Mouse (Mus musculus): ENCODE results near the gene Olfr70. TPM values are rescaled to one million over a fixed set of nuclear protein-coding genes. Genes with fewer than 3 reads are reported as not detected.

The Olfr70 gene
- total and polyA plus RNA-seq, 3 experiments = not detected

GRCm38 (mm10) chr4:43726995-43727394 is 26.4 kb upstream of the Olfr70 start, which contains the start of gene Hrct1:
Hrct1 (plus strand) TSS chr4:43727188.
- Histone ChIP-seq H3K36me3 (replicated peaks in 1 of 2; ENCODE audit: control insufficient read depth in 1 of 2, insufficient read depth in 1 of 2, low read length in 1 of 2) (no peaks in the 10 kb centered on the region), H3K27me3 (replicated peaks) (peaks cover 84% of the 10 kb centered on the region), H3K9ac (ENCODE audit: insufficient read depth, low read depth) (no peak within 1 kb of the TSS), H3K9me3 (replicated peaks; ENCODE audit: low read length) (no peaks in the 10 kb centered on the region), H3K4me3 (replicated peaks in 1 of 3; ENCODE audit: low read depth in 2 of 3, low read length in 2 of 3, poor library complexity in 1 of 3) (no peak within 1 kb of the TSS), H3K27ac (ENCODE audit: insufficient read depth, low read depth) (no peak within 1 kb of the TSS), H3K4me1 (ENCODE audit: control insufficient read depth in 1 of 2, insufficient read depth in 2 of 2) (no peaks in the 10 kb centered on the region), H3K4me2 (ENCODE audit: insufficient read depth, low read depth, poor library complexity, severe bottlenecking) (no peak within 1 kb of the TSS), H3K79me2 (replicated peaks; ENCODE audit: control insufficient read depth, extremely low read depth, insufficient read depth, poor library complexity, severe bottlenecking) (no peaks in the 10 kb centered on the region)
- TF ChIP-seq SMC3 (IDR thresholded peaks at IDR 0.05; ENCODE audit: low read depth, low read length) (no peak), TBP (conservative IDR thresholded peaks at IDR 0.05; ENCODE audit: low read depth, low read length) (no peak), USF2 (conservative IDR thresholded peaks at IDR 0.05; ENCODE audit: low read depth, low read length) (no peak), ELF1 (IDR thresholded peaks at IDR 0.05; ENCODE audit: low read depth, low read length) (no peak), EP300 (IDR thresholded peaks at IDR 0.05; ENCODE audit: low read length) (no peak)
- in situ Hi-C loops (cut with MboI; ENCODE audit: low pct_ligation_motif_present, low pct_unique_long_range_greater_than_20kb, low sequenced_read_pairs) = loop anchor here (25.0 kb wide), 1 partner anchor 260 kb away; the partner anchor contains the start of gene Ccin
- dilution Hi-C loops (cut with MboI; ENCODE audit: extremely low pct_ligation_motif_present, extremely low pct_unique_long_range_greater_than_20kb, low sequenced_read_pairs) = no loop called here
- no peak for DNase-seq (ENCODE audit: extremely low read depth)

GRCm38 (mm10) chr4:43726228-43726993 is 25.8 kb upstream of the Olfr70 start:
- in situ Hi-C loops (cut with MboI; ENCODE audit: low pct_ligation_motif_present, low pct_unique_long_range_greater_than_20kb, low sequenced_read_pairs) (loop anchor here (25.0 kb wide), 1 partner anchor 261 kb away; the partner anchor contains the start of gene Ccin), dilution Hi-C loops (cut with MboI; ENCODE audit: extremely low pct_ligation_motif_present, extremely low pct_unique_long_range_greater_than_20kb, low sequenced_read_pairs) (no loop called here)
- no peak overlapping the region for H3K27ac ChIP-seq (ENCODE audit: insufficient read depth, low read depth)
- TF ChIP-seq USF1 (IDR thresholded peaks at IDR 0.05; ENCODE audit: low read depth, low read length) (no peak), SIN3A (IDR thresholded peaks at IDR 0.05; ENCODE audit: low read length) (no peak), EP300 (IDR thresholded peaks at IDR 0.05; ENCODE audit: low read length) (no peak), MAX (IDR thresholded peaks at IDR 0.05; ENCODE audit: low read length) (no peak), POLR2AphosphoS2 (IDR thresholded peaks at IDR 0.05; ENCODE audit: low read depth, low read length) (no peak), MAFK (IDR thresholded peaks at IDR 0.05; ENCODE audit: insufficient replicate concordance, low read length) (no peak), MYC (IDR thresholded peaks at IDR 0.05; ENCODE audit: low read depth, low read length) (no peak), SMC3 (IDR thresholded peaks at IDR 0.05; ENCODE audit: low read depth, low read length) (no peak), UBTF (IDR thresholded peaks at IDR 0.05; ENCODE audit: low read depth, low read length) (no peak)
- H3K79me2 ChIP-seq (replicated peaks; ENCODE audit: control insufficient read depth, extremely low read depth, insufficient read depth, poor library complexity, severe bottlenecking) = no peaks in the 10 kb centered on the region
- peaks cover 84% of the 10 kb centered on the region for H3K27me3 ChIP-seq (replicated peaks)
- no peak overlapping the region for H3K4me3 ChIP-seq (replicated peaks in 1 of 3; ENCODE audit: low read depth in 2 of 3, low read length in 2 of 3, poor library complexity in 1 of 3)
- DNase-seq (ENCODE audit: extremely low read depth) = no peak
- no peaks in the 10 kb centered on the region for H3K9me3 ChIP-seq (replicated peaks; ENCODE audit: low read length)
- no peak overlapping the region for H3K9ac ChIP-seq (ENCODE audit: insufficient read depth, low read depth)
- H3K4me2 ChIP-seq (ENCODE audit: insufficient read depth, low read depth, poor library complexity, severe bottlenecking) = no peak overlapping the region
- H3K4me1 ChIP-seq (ENCODE audit: control insufficient read depth in 1 of 2, insufficient read depth in 2 of 2) = no peaks in the 10 kb centered on the region
- H3K36me3 ChIP-seq (replicated peaks in 1 of 2; ENCODE audit: control insufficient read depth in 1 of 2, insufficient read depth in 1 of 2, low read length in 1 of 2) = no peaks in the 10 kb centered on the region

- TF ChIP-seq CTCF (conservative IDR thresholded peaks at IDR 0.05 in 1 of 2, IDR thresholded peaks at IDR 0.05 in 1 of 2; ENCODE audit: low read depth in 2 of 2, low read length in 2 of 2) (peak; percentile 52 to 81), SMC3 (IDR thresholded peaks at IDR 0.05; ENCODE audit: low read depth, low read length) (peak; percentile 61), MAX (IDR thresholded peaks at IDR 0.05; ENCODE audit: low read length) (0 out of 2 replicates have a peak, but pooled peaks have one; percentile 16), RAD21 (IDR thresholded peaks at IDR 0.05; ENCODE audit: low read depth, low read length) (peak; percentile 69), GABPA (IDR thresholded peaks at IDR 0.05; ENCODE audit: insufficient replicate concordance, low read depth, low read length) (no peak)
- Histone ChIP-seq H3K79me2 (replicated peaks; ENCODE audit: control insufficient read depth, extremely low read depth, insufficient read depth, poor library complexity, severe bottlenecking) (no peaks in the 10 kb centered on the region), H3K4me2 (ENCODE audit: insufficient read depth, low read depth, poor library complexity, severe bottlenecking) (no peak overlapping the region), H3K36me3 (replicated peaks in 1 of 2; ENCODE audit: control insufficient read depth in 1 of 2, insufficient read depth in 1 of 2, low read length in 1 of 2) (no peaks in the 10 kb centered on the region), H3K4me3 (replicated peaks in 1 of 3; ENCODE audit: low read depth in 2 of 3, low read length in 2 of 3, poor library complexity in 1 of 3) (no peak overlapping the region), H3K9me3 (replicated peaks; ENCODE audit: low read length) (no peaks in the 10 kb centered on the region), H3K27me3 (replicated peaks) (peaks cover 77% of the 10 kb centered on the region), H3K9ac (ENCODE audit: insufficient read depth, low read depth) (no peak overlapping the region), H3K27ac (ENCODE audit: insufficient read depth, low read depth) (no peak overlapping the region), H3K4me1 (ENCODE audit: control insufficient read depth in 1 of 2, insufficient read depth in 2 of 2) (peaks cover 0 to 3% of the 10 kb centered on the region in 2 experiments; a peak in 1 of 4 replicates)
- in situ Hi-C loops (cut with MboI; ENCODE audit: low pct_ligation_motif_present, low pct_unique_long_range_greater_than_20kb, low sequenced_read_pairs) (loop anchor here (25.0 kb wide), 1 partner anchor 263 kb away; the partner anchor contains the start of gene Ccin), dilution Hi-C loops (cut with MboI; ENCODE audit: extremely low pct_ligation_motif_present, extremely low pct_unique_long_range_greater_than_20kb, low sequenced_read_pairs) (no loop called here)
- DNase-seq (ENCODE audit: extremely low read depth) = peak; percentile 19
These were observed 24.2 kb upstream of the Olfr70 start for GRCm38 (mm10) chr4:43724764-43725163.

All from CH12.LX (cell line).